Mouse (Mus musculus) spleen, postnatal 14 days (tissue): ENCODE results near the gene Bcl7c.

Experiments used
- DNase-seq, 2 experiments: peaks; one replicate each; pipeline ENCODE4 v3.0.0; 2021 to 2022; ENCODE audit warnings: low spot score in 2 of 2

Gene Bcl7c

DNA sequence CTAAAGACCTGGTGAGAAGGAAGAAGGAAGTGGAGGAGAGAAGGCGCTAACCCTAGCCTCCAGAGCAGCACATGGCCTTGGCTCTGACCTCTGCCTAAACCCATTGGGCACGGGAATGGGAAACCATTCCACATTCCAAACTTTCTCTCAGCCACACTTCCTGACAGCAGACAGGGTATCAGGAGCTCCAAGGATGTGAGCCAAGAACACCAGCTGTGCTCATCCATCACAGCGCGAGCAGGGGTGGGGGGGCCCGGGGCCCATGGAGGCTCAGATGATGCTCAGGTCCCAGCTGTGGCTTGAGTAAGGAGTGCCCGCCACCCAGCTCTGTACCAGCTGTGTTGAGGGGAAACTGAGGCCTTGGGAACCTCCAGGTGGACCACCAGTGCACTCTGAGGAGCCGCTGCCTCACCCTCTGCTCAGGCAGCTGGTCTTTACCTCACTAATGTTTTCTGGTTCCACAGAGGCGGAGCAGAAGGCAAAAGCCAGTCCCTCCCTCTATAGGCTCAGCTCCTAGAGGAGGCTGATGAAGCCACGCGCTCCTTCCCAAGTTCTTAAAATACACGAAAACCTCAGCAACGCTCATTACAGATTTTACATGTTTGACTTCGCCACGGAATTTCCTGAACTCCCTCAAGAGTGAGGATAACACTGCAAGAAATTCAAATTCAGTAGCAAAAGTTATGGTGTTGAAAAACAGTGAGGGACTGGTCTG, 23.3 kb downstream of the Bcl7c start:
- no peak for DNase-seq

DNA sequence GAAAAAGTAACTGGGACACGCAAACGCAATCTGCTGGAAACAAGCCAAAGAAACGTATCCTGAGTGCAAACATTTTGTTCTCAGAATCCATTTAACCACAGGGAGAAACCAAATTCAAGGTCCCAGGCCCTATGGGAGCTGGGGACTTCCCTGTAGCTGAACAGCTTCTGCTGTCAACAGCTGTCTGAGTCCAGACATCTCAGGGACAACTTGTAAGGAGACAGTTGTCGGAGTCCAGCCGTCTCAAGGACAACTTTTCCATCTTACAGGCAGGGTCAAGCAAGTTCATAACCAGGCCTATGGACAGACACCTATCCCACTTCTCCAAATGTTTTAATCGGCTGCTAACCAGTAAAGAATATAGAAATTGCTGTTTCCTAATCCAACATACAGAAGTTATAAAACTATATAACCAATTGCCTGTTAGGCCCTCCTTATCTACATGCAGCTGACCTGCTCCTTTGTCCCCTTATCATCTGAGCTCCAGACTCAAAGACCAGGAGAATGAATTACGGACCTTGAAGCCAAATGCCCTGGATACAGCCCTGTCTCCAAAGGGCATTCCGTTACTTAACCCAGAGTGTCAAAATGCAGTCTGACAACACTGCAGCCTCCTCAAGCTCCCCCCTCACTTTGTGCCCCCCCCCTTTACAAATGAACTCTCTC, 26.7 kb downstream of the Bcl7c start:
- DNase-seq, result no peak

DNA sequence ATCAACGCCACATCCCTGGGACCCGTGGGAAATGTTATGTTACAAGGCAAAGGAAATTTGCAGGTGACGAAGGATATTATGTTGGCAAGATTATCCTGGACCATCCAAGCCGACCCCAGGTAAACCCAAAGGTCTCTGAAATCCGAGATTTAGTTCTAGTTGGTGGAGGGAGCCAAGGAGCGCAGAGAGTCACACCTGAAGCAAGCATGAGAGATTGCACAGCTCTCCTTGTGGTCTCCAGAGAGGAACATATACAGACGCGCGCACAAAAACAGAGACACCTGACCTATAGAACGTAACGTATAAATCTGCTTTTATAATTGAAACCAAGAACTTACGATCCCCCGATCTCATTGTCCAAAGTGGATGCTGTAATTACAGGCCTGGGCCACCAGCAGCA, 28.2 kb downstream of the Bcl7c start:
- DNase-seq, result no peak

DNA sequence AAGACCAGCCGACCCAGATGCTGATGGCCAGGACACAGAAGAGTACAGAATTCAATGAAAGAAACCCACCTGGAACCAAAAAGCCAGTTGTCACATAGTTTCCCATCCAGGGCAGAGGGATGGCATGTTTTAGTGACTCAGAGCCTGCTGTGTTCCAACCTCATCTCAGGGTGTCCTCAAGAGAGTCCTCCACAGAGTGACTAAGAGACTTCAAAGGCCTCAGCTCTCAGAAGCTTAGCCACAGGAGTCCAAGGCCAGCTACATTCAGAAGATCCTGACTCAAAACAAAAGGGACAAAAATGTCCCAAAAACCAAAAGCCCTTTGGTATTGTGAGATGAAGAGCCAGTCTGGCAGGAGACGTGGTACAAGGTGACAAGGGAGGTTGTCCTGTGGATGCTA, 29.9 kb downstream of the Bcl7c start:
- no peak for DNase-seq

DNA sequence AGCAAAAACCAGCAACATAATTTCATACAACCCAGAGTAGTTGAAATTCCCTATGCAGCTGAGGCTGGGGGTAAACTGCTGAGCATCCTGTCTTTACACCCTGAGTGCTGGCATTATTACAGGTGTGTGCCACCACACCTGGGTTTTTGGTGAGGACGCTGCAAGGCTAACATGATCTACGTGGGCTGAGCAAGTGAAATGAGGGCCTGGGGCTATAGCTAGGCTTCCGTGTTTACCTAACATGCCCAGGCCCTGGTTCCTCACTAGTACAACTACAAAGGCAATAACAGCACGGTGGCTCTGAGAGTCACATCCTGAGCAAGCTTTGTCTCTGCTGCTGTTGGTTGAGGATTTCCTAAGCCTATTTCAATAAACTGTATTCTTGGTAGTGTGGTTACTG, 31.1 kb downstream of the Bcl7c start:
- no peak for DNase-seq

DNA sequence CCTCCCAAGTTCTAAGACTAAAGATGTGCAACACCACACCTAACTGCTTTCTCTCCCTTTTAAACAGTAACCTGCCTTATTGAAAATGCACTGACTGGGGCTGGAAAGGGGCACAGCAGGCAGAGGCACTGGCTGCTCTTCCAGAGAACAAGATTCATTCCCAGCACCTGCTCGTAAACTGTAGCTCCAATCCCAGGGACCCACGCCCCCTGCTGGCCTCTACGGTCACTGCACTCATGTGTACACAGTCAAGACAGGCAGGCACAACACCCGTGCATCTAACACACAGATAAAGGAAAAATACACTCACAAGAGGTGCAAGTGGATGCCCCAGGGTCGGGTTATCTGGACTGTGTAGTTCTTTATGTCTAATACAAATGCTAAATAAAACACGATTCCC, 31.7 kb downstream of the Bcl7c start:
- peak; percentile 47 to 67 for DNase-seq

DNA sequence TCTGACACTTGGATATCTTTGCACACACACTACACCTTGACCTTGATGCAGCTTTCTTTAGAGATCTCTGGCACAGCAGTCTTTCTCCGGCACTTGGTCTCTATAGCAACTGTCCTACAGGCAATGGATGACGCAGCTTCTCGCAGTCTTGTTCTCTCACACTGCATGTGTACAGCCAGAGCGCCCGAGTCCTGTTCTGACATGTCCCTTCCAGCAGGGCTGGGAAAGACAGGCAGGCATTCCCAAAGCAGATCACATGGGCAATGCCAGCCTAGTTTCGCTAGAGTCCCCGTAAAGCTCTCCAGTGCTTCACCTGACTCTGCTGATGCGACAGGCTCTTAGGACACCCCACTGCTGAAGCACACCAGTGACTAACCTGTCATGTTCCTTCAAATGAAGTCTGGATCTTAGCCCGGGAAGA, 33.3 kb downstream of the Bcl7c start:
- no peak for DNase-seq

DNA sequence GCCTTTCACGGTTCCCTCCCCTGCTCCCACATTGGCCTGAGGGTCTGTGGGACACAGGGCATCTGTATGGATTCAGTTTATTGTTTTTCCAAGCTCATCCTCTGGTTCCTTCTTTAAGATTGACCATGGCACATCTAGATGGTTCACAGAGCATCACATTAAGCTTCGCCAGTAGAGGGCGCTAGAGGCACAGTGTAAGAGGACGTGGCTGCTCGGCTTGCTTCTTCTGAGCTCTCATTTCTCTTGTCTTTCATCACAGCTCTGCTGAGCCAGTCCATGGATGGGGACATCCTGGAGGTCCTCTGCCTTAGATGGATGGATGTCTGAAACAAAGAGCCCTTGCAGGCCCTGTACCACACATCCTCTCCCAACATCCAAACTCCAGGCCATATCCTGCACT, 33.8 kb downstream of the Bcl7c start:
- peak; percentile 58 to 80 for DNase-seq

DNA sequence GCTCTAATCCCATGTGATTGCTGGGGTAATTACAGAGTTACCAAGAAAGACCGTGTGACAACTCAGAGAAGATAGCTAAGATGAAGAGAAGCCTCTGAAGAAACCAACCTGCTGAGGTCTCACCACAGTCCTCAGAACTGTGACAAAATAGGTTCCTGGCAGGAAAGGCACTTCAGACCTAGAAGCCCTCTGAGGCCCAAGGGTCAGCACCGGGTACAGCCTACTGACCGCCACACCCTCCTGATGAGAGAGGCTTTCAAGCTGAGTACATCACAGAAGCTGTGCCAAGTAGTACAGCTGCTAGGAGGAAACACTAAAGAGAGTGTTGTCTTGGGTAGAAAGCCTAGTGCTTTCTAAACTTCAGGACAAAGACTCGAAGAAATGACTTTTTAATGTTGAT, 36.0 kb downstream of the Bcl7c start:
- no peak for DNase-seq

DNA sequence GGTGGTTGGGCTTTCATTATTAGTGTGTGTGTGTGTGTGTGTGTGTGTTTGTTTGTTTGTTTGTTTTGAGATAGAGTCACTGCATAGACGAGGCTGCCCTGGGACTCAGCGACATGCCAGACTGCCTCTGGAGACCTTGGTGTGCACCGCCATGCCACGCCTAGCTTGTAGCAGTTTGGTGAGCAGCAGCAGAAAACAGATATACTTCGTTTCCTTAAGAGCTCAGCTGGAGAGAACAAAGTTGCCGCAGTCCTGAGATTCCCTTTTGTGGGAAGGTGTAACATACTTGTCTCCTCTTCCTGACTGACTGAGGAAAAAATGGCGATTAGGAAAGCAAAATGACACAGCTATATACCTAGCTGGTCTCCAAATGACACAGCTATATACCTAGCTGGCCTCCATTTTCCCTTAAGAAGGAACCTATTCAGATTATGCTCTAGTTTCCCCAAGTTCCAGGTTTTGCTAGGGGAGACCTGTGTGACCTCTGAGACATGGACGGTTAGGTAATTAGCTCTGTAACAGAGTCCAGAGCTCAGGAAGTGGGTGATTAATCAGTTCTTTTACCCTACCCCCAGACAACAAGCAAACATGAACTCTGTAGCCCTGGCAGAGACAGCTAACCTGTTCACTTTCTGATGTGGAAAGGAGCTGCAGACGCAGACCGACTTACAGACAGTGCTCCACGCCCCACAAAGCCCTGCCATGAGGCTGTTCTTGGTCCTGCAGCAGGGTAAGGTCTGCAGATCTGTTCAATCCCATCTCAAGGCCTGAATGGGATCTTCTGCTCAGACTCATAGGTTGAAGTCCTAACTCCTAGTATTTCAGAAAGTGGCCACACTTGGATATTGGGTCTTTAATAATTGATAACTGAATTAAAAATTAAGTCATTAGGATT, 36.6 kb downstream of the Bcl7c start:
- no peak for DNase-seq

DNA sequence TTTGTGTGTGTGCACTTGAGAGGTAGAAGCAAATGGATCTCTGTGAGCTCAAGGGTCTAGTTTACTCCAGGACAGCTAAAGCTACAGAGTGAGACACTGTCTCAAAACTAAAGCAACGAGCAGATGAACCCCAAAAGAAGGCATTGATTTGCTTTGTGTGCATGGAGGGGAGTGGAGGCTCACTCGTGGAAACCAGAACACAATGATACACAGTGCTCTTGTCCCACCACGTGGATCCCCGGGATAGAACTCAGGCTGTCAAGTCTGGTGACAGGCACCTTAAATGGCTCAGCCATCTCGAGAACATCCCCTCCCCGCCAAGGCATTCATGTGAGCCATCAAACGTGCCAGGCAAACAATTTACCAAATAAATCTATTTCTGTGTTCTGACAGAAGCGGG, 41.6 kb downstream of the Bcl7c start:
- DNase-seq, result no peak

DNA sequence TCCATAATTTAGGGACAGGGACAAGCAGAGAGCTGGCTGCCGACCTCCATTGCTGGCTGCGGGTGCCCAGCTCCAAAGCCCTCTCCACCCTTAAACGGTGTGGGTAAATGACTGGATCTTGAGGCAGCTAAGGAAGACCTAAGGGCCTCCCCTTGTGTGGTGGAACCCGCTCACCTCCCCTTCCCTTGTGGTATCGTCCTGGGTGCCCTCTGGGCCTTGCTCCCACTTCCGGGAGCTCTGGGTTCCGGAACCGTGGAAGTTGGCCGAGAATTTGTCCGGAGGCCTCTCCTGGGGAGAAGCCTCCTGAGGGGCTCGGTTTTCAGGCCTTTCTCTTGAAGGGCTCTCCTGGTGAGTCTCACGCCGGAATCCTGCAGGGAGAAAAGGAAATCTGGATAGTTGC, 42.1 kb downstream of the Bcl7c start:
- no peak for DNase-seq

DNA sequence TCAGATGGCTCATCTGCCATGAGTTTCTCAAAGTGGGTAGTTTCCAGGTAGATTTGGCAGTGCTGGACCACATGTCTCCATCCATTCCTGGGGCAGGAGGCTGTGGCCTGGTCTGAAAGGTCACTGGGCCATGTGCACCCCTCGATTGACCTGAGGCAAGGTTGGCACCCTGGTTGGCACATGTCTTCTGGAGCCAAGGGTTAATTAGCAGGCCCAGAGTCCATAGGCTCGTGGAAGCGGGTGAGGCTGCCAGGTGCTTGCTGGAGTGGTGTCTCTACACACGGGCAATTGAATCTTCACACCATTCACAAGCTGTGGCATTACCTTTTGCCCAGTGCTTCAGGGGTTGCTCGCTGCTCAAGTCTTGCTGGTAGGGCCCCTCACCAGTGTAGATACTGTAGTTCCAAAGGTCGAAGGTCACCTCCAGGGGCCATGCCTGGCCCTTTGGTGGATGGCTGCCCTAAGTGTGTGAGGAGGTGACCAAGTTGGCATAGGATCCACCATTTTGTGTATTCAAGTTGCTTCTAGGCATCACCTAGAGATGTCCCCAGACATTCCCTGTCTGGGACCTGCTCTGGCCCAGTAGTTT, 42.6 kb downstream of the Bcl7c start:
- DNase-seq, result no peak

DNA sequence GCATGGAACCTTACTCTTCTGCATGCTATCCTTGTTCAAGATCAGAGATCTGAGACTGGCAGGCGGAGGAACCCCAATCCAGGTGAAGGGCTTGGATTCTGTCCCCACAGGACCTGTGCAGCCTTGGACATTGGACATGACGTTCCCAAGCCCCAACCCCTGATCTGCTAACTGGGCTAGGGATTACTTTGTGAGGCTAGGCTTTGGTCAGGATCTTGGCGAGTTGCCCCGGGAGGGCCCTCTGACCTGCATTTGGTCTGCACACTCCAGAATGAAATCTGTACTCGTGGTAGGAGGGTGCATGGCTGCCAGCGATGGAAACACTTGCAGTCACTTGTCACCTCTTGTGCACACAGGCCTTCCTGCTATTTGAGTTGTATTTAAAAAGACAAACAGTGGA, 45.8 kb downstream of the Bcl7c start:
- no peak for DNase-seq

DNA sequence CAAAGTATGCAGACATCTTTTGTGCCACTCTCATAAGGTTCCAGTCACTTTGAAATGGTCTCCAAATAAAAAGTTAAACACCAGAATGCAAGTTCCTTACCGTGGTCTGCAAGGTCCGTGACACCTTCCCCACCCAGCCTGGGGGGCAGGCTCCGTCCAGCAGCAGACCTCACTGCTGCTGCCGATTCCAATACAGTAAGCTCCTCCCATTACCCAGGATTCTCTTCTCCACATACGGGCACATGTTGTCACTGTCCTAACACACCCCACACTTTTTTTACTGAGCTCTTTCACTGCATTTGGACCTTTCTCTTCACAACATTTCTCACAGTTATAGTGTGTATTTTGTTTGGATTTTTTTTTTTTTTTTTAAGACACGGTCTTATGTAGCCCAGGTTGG, 46.9 kb downstream of the Bcl7c start:
- no peak for DNase-seq

DNA sequence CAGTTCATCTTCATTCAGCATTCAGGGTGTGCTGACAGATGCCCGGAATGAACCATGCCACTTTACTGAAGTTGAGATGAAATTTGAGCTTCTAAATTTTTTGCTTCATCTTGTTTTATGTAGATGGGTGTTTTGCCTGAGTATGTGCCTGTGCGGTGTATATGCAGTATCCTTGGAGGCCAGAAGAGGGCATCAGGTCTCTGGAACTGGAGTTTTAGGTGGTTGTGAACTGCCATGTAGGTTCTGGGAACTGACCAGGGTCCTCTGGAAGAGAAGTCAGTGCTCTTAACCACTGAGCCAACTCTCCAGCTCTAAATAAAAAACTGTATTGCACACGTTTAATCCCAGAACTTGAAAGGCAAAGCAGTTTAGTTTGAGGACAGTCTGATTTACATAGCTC, 47.9 kb downstream of the Bcl7c start:
- no peak for DNase-seq

DNA sequence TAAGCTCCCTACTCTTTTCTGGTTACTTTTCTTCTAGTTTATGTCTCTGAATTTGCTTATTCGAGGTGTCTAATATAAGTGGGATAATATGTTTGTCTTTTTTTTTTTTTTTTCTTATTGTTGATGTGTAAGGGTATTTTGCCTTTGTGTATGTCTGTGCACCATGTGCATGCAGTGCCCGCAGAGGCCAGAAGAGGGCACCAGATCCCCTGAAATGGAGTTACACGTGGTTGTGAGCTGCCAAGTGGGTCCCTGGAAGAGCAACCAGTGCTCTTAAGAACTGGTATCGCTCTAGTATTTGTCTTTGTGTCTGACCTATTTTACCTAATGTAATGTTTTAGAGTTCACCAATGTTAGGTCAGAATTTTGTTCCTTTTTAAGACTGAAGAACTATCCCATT, 51.8 kb downstream of the Bcl7c start:
- DNase-seq, result peak; percentile 55 to 76

DNA sequence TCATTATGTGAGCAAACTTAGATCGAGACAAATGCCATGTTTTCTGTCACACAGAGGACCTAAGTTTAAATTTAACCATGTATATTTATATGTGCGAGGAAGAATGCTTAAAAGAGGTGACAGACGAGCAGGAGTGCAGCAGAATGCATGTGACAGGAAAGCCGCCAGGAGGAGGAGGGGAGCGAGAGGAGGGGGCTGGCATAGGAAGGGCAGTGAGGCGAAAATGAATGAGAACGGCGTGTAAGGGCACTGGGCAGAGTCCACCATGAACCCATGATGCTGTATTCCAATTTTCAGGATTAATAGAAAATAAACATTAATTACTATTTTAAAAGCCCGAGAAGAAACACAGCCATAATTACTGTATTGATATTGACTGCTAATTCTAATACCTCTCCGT, 54.4 kb downstream of the Bcl7c start:
- DNase-seq, result no peak

DNA sequence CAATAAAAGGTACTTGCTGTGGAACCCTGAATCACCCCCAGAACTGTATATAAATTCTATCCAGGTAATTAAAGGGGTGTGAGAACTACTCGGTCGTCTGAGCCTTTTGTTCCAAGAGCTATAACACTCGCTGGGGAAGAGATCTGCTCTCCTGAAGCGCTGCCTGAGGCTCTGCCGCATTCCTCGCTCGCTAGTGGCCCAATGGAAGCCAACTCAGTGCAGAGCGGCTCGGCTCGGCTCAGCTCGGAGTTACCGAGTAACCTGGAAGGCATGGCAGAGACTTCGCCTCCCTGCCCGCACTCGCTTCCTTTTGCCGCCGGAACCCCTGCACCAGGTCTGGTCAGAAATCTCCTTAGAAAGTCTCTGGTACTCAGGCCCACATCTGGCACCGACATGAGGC, 56.7 kb downstream of the Bcl7c start:
- DNase-seq, result no peak

DNA sequence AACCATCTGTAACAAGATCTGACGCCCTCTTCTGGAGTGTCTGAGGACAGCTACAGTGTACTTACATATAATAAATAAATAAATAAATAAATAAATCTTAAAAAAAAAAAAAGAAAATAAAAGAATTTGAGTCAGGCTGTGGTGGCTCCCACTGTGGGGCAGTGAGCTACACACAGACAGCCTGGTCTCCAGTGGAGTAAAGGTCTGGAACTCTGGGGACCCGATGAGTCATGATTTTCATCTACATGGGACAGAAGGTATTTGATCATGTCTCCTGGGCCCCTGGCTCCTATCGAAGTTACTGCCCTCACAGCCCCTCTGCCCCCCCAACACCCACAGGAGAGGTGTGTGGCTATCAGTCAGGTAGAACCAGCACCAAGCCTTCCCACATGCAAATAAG, 57.1 kb downstream of the Bcl7c start:
- DNase-seq, result no peak

DNA sequence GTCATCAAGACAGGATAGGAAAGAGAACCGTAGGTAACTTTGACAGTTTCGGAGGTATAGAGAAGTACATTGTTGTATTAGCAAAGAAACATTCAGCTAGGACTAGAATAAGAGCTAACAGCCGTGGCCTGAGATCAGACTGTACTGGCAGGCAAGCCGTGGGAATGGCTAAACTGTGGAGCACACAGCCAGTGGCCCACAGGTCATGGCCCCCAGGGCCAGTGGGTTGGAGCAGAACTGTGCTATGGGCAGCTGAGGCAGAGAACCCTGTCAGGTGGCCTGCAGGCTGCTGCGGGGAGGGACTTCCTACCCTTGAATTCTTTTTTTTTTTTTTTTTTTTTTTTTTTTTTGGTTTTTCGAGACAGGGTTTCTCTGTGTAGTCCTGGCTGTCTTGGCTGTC, 59.5 kb downstream of the Bcl7c start:
- DNase-seq, result no peak

DNA sequence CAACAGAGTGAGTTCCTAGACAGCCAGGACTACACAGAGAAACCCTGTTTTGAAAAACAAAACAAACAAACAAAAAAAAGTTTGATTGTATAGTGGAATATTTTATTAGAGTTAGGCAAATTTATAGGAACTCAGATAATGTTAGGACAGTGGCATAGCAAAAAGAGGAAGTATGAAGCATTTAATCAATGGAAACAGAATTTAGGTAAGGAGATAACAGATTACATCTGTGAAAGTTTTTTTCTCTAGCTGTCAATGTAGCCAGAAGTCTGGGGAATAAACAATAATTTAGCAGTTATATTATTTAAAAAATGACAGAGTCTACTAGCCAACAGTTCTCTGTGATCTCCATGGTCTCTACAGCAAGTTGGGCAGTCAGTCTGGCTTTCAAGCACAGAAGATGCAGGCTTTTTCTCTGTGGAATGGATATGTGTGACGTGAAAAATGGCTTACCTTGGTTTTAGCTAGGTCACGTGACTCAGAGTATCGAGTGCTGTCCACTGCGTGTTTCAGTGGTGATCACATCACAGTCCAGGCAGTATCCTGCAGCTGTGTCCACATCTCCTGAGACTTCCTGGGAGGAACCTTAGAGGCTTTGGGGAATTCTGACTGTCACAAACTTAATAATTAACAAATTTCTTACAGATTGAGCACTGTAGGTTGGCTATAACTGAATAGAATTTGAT, 60.1 kb downstream of the Bcl7c start:
- no peak for DNase-seq
